ENCODE assay signal across 8 mouse cellular contexts in genomic region chr19:6970460-6971085, GRCm38 (mm10). TPM values are rescaled to one million over a fixed set of nuclear protein-coding genes. Genes with fewer than 3 reads are reported as not detected.
DNase-seq lines count a peak whose midpoint lies in the region; ATAC-seq lines count a peak whose summit lies in the region.

No protein-coding gene starts in this region.

- intact Hi-C loops in heart, postnatal 36 days (cut with DNase I), result no loop called here

- peaks cover 46% of the 10 kb centered on the region for H3K4me1 ChIP-seq in heart, embryonic 13.5 days
- peaks cover 55% of the 10 kb centered on the region for H3K4me1 ChIP-seq in embryonic facial prominence, embryonic 13.5 days
- peaks cover 47% of the 10 kb centered on the region for H3K4me1 ChIP-seq in limb, embryonic 15.5 days

- H3K27ac ChIP-seq in heart, embryonic 13.5 days (replicated peaks), result peak overlapping the region; percentile 63
- no peak overlapping the region for H3K27ac ChIP-seq in embryonic facial prominence, embryonic 13.5 days
- H3K27ac ChIP-seq in limb, embryonic 15.5 days, result no peak overlapping the region

- no peak for ATAC-seq in heart, embryonic 13.5 days (ENCODE audit: extremely low read depth, insufficient number of reproducible peaks, low FRiP score, low TSS enrichment)
- no peak for ATAC-seq in embryonic facial prominence, embryonic 13.5 days (ENCODE audit: insufficient number of reproducible peaks, insufficient read depth, low FRiP score, low TSS enrichment, low read depth)
- no peak for ATAC-seq in limb, embryonic 15.5 days (ENCODE audit: insufficient number of reproducible peaks, low FRiP score, low TSS enrichment, low read depth)

- H3K4me2 ChIP-seq in heart, embryonic 13.5 days, result peak overlapping the region; percentile 79
- H3K4me2 ChIP-seq in embryonic facial prominence, embryonic 13.5 days, result peak overlapping the region; percentile 83
- peak overlapping the region; percentile 73 for H3K4me2 ChIP-seq in limb, embryonic 15.5 days

- peaks cover 15% of the 10 kb centered on the region for H3K36me3 ChIP-seq in heart, embryonic 13.5 days
- peaks cover 16% of the 10 kb centered on the region for H3K36me3 ChIP-seq in embryonic facial prominence, embryonic 13.5 days
- peaks cover 11% of the 10 kb centered on the region for H3K36me3 ChIP-seq in limb, embryonic 15.5 days

- H3K9ac ChIP-seq in heart, embryonic 13.5 days, result peak overlapping the region; percentile 89
- H3K9ac ChIP-seq in embryonic facial prominence, embryonic 13.5 days, result peak overlapping the region; percentile 81; the same call in 1 of the 2 replicates
- peak overlapping the region; percentile 63; the same call in 1 of the 2 replicates for H3K9ac ChIP-seq in limb, embryonic 15.5 days

- peak overlapping the region; percentile 70 for H3K4me3 ChIP-seq in heart, embryonic 13.5 days
- peak overlapping the region; percentile 69 for H3K4me3 ChIP-seq in embryonic facial prominence, embryonic 13.5 days
- H3K4me3 ChIP-seq in limb, embryonic 15.5 days, result peak overlapping the region; percentile 67

- H3K9me3 ChIP-seq in heart, embryonic 13.5 days, result no peaks in the 10 kb centered on the region
- no peaks in the 10 kb centered on the region for H3K9me3 ChIP-seq in embryonic facial prominence, embryonic 13.5 days
- no peaks in the 10 kb centered on the region for H3K9me3 ChIP-seq in limb, embryonic 15.5 days

- no peaks in the 10 kb centered on the region for H3K27me3 ChIP-seq in heart, embryonic 13.5 days (replicated peaks)
- H3K27me3 ChIP-seq in embryonic facial prominence, embryonic 13.5 days, result no peaks in the 10 kb centered on the region
- no peaks in the 10 kb centered on the region for H3K27me3 ChIP-seq in limb, embryonic 15.5 days

- DNase-seq in heart, postnatal 36 days, result no peak
- DNase-seq in CD4-positive helper T cell, adult 2 months (ENCODE audit: low read depth, low spot score), result peak; percentile 65
- no peak for DNase-seq in right cerebral cortex, postnatal 10 days (ENCODE audit: low spot score in 2 of 2)
- DNase-seq in right cerebral cortex, postnatal 4 days, result no peak
- no peak for DNase-seq in frontal cortex, postnatal 25 days (ENCODE audit: low spot score in 2 of 2)

- 19% methylated on average over 11 of the region's 11 CpGs for WGBS in heart, embryonic 13.5 days
- 18% methylated on average over 11 of the region's 11 CpGs for WGBS in embryonic facial prominence, embryonic 13.5 days
- 22% methylated on average over 11 of the region's 11 CpGs for WGBS in limb, embryonic 15.5 days

RNA-seq across cellular contexts. Expression of gene Ppp1r14b, which starts 4.2 kb away (rescaled TPM):
- polyA plus RNA-seq in heart, embryonic 13.5 days (2015; fragmentation: Nextera tagmentation; extraction: Ambion mirVana), result 82.3 and 117 TPM in 2 replicates
- total RNA-seq in heart, postnatal 36 days (2021), result 10 to 100 TPM; 77.3 to 95.8 TPM
- polyA plus RNA-seq in embryonic facial prominence, embryonic 13.5 days (2015; fragmentation: Nextera tagmentation; extraction: Ambion mirVana), result 84.9 and 120 TPM in 2 replicates
- 168 TPM in 2 replicates for polyA plus RNA-seq in limb, embryonic 15.5 days (2015; fragmentation: Nextera tagmentation; extraction: Ambion mirVana)

RNA-seq across cellular contexts. Expression of gene Plcb3, which starts 5.7 kb away (rescaled TPM):
- 18.1 and 18.6 TPM in 2 replicates for polyA plus RNA-seq in heart, embryonic 13.5 days (2015; fragmentation: Nextera tagmentation; extraction: Ambion mirVana)
- 10 to 100 TPM; 17.0 to 18.5 TPM for total RNA-seq in heart, postnatal 36 days (2021)
- 41.5 and 42.4 TPM in 2 replicates for polyA plus RNA-seq in embryonic facial prominence, embryonic 13.5 days (2015; fragmentation: Nextera tagmentation; extraction: Ambion mirVana)
- polyA plus RNA-seq in limb, embryonic 15.5 days (2015; fragmentation: Nextera tagmentation; extraction: Ambion mirVana), result 48.4 and 50.5 TPM in 2 replicates

RNA-seq across cellular contexts. Expression of gene Fkbp2, which starts 9.7 kb away (rescaled TPM):
- polyA plus RNA-seq in heart, embryonic 13.5 days (2015; fragmentation: Nextera tagmentation; extraction: Ambion mirVana), result 80.9 and 98.7 TPM in 2 replicates
- 10 to 100 TPM; 18.8 to 20.5 TPM for total RNA-seq in heart, postnatal 36 days (2021)
- polyA plus RNA-seq in embryonic facial prominence, embryonic 13.5 days (2015; fragmentation: Nextera tagmentation; extraction: Ambion mirVana), result 84.4 and 95.1 TPM in 2 replicates
- 117 and 124 TPM in 2 replicates for polyA plus RNA-seq in limb, embryonic 15.5 days (2015; fragmentation: Nextera tagmentation; extraction: Ambion mirVana)

RNA-seq across cellular contexts. Expression of gene Vegfb, which starts 16.9 kb away (rescaled TPM):
- polyA plus RNA-seq in heart, embryonic 13.5 days (2015; fragmentation: Nextera tagmentation; extraction: Ambion mirVana), result 125 and 133 TPM in 2 replicates
- 100 to 1,000 TPM; 438 to 444 TPM for total RNA-seq in heart, postnatal 36 days (2021)
- polyA plus RNA-seq in embryonic facial prominence, embryonic 13.5 days (2015; fragmentation: Nextera tagmentation; extraction: Ambion mirVana), result 53.4 and 58.6 TPM in 2 replicates
- polyA plus RNA-seq in limb, embryonic 15.5 days (2015; fragmentation: Nextera tagmentation; extraction: Ambion mirVana), result 39.9 and 46.3 TPM in 2 replicates

RNA-seq across cellular contexts. Expression of gene Dnajc4, which starts 21.8 kb away (rescaled TPM):
- 33.2 and 35.6 TPM in 2 replicates for polyA plus RNA-seq in heart, embryonic 13.5 days (2015; fragmentation: Nextera tagmentation; extraction: Ambion mirVana)
- 10 to 100 TPM; 51.0 to 57.1 TPM for total RNA-seq in heart, postnatal 36 days (2021)
- polyA plus RNA-seq in embryonic facial prominence, embryonic 13.5 days (2015; fragmentation: Nextera tagmentation; extraction: Ambion mirVana), result 23.0 and 23.8 TPM in 2 replicates
- 23.8 and 30.6 TPM in 2 replicates for polyA plus RNA-seq in limb, embryonic 15.5 days (2015; fragmentation: Nextera tagmentation; extraction: Ambion mirVana)
